Mouse (Mus musculus) liver, postnatal 0 days (tissue): ENCODE results near the gene Raet1e. TPM values are rescaled to one million over a fixed set of nuclear protein-coding genes. Genes with fewer than 3 reads are reported as not detected.
"Not testable (repeated sequence)": the region's sequence is repeated elsewhere in the genome, so short reads cannot be mapped to it uniquely, and the experiment has no call there.

Experiments
- ATAC-seq: fragments of 200-750 bp; cut with Nextera tagmentation; 2 replicates; pipeline ENCODE4 v1.8.0; 2017; ENCODE audit warnings: mild to moderate bottlenecking, moderate library complexity
- DNase-seq: peaks from one replicate; pipeline ENCODE4 v3.0.0-alpha.2; 2016
- H3K27ac ChIP-seq: fragments of 300-500 bp; sonication (generic); 2 replicates; pipeline ENCODE4 v1.5.1; 2014; ENCODE audit warnings: antibody characterized with exemption, moderate library complexity, mild to moderate bottlenecking, low read depth
- H3K27me3 ChIP-seq: fragments of 300-500 bp; sonication (generic); 2 replicates; pipeline ENCODE4 v1.6.1; 2014; ENCODE audit warnings: low read length, control low read depth, mixed read lengths; ENCODE audit not compliant: insufficient read depth
- H3K36me3 ChIP-seq: fragments of 300-500 bp; sonication (generic); replicated peaks from 2 replicates; pipeline ENCODE4 v1.6.1; 2014; ENCODE audit warnings: mild to moderate bottlenecking, control low read depth, low read length, moderate library complexity, mixed read lengths; ENCODE audit not compliant: insufficient read depth
- H3K4me1 ChIP-seq: fragments of 300-500 bp; sonication (generic); 2 replicates; pipeline ENCODE4 v1.6.1; 2014; ENCODE audit warnings: antibody characterized with exemption, mild to moderate bottlenecking, control low read depth; ENCODE audit not compliant: insufficient read depth
- H3K4me2 ChIP-seq: fragments of 300-500 bp; sonication (generic); 2 replicates; pipeline ENCODE4 v1.6.1; 2014; ENCODE audit warnings: low read depth, mild to moderate bottlenecking, low read length, moderate library complexity, mixed read lengths
- H3K4me3 ChIP-seq: fragments of 300-500 bp; sonication (generic); 2 replicates; pipeline ENCODE4 v1.5.1; 2014; ENCODE audit warnings: low read depth, low read length
- H3K9ac ChIP-seq: fragments of 300-500 bp; sonication (generic); replicated peaks from 2 replicates; pipeline ENCODE4 v1.6.1; 2014; ENCODE audit warnings: mild to moderate bottlenecking, moderate library complexity
- H3K9me3 ChIP-seq: fragments of 300-500 bp; sonication (generic); 2 replicates; pipeline ENCODE4 v1.6.1; 2016; ENCODE audit warnings: mild to moderate bottlenecking, control low read depth, low read length, mixed read lengths
- EP300 ChIP-seq: IDR thresholded peaks from 2 replicates; pipeline ENCODE4 v1.6.1; 2016; ENCODE audit warnings: antibody characterized with exemption, low read depth, mild to moderate bottlenecking
- WGBS: fragments of 180-500 bp; shearing (Covaris S2); extraction: QIAGEN DNeasy Blood & Tissue Kit; methylation state at CpG from one replicate; pipeline ENCODE4 v1.1.7; 2014; ENCODE audit not compliant: insufficient replicate concordance; 5-methylcytosine and 5-hydroxymethylcytosine counted together
- polyA plus RNA-seq: library from polyadenylated mRNA; unstranded; fragments of >200 nt; fragmentation: Nextera tagmentation; extraction: Ambion mirVana; gene quantifications from 2 replicates; pipeline ENCODE4 v1.2.1, GENCODE M21; 2015

Raet1e gene
- polyA plus RNA-seq, 1 experiment from 2014 or later = 2.1 TPM

- not testable (repeated sequence) for DNase-seq, H3K4me1 ChIP-seq, H3K4me3 ChIP-seq, H3K27ac ChIP-seq, H3K27me3 ChIP-seq, H3K36me3 ChIP-seq, H3K9ac ChIP-seq, H3K9me3 ChIP-seq, H3K4me2 ChIP-seq
- peak; percentile 51 for ATAC-seq
- WGBS = 0% methylated on average over 6 of the region's 15 CpGs
These were observed 203.3 kb downstream of the Raet1e start for GRCm38 (mm10) chr10:22361415-22362352.

GRCm38 (mm10) chr10:22362466-22362865 is 204.1 kb downstream of the Raet1e start:
- H3K4me1 ChIP-seq, H3K27me3 ChIP-seq, H3K4me2 ChIP-seq, DNase-seq, H3K4me3 ChIP-seq, H3K36me3 ChIP-seq, H3K9ac ChIP-seq, H3K27ac ChIP-seq, H3K9me3 ChIP-seq, ATAC-seq: not testable (repeated sequence)
- 59% methylated on average over 2 of the region's 2 CpGs for WGBS

- H3K9me3 ChIP-seq, DNase-seq, H3K27ac ChIP-seq, H3K4me2 ChIP-seq, H3K4me3 ChIP-seq, H3K9ac ChIP-seq, H3K27me3 ChIP-seq, H3K4me1 ChIP-seq, H3K36me3 ChIP-seq: not testable (repeated sequence)
- ATAC-seq = peak; percentile 92
- whole genome bisulfite sequencing = 65% methylated on average over 2 of the region's 2 CpGs
- peak; percentile 23; the same call in 1 of the 2 replicates for TF ChIP-seq EP300
These were observed 206.5 kb downstream of the Raet1e start for GRCm38 (mm10) chr10:22364915-22365314.

GRCm38 (mm10) chr10:22381226-22381625 is 222.9 kb downstream of the Raet1e start:
- not testable (repeated sequence) for H3K4me1 ChIP-seq, DNase-seq, H3K36me3 ChIP-seq, H3K27me3 ChIP-seq, H3K4me2 ChIP-seq, ATAC-seq, H3K9me3 ChIP-seq, H3K4me3 ChIP-seq, H3K27ac ChIP-seq, H3K9ac ChIP-seq
- WGBS = 9% methylated on average over 6 of the region's 10 CpGs

GRCm38 (mm10) chr10:22390146-22390545 is 231.8 kb downstream of the Raet1e start:
- WGBS = 85% methylated on average over 7 of the region's 7 CpGs
- not testable (repeated sequence) for DNase-seq, H3K4me2 ChIP-seq

GRCm38 (mm10) chr10:22391616-22392015 is 233.2 kb downstream of the Raet1e start:
- WGBS = 64% methylated on average over 2 of the region's 5 CpGs
- H3K27ac ChIP-seq, DNase-seq, H3K4me1 ChIP-seq, ATAC-seq, H3K4me3 ChIP-seq, H3K9me3 ChIP-seq, H3K36me3 ChIP-seq, H3K9ac ChIP-seq, H3K27me3 ChIP-seq, H3K4me2 ChIP-seq: not testable (repeated sequence)

More at GRCm38 (mm10) chr10:22390146-22390545, 231.8 kb downstream of the Raet1e start:
- H3K27ac ChIP-seq, H3K9ac ChIP-seq, H3K4me1 ChIP-seq, H3K36me3 ChIP-seq, H3K27me3 ChIP-seq, H3K9me3 ChIP-seq, H3K4me3 ChIP-seq, ATAC-seq: not testable (repeated sequence)

GRCm38 (mm10) chr10:22393028-22393824 is 234.9 kb downstream of the Raet1e start:
- H3K27me3 ChIP-seq, DNase-seq, H3K27ac ChIP-seq, H3K4me3 ChIP-seq, H3K36me3 ChIP-seq, H3K9me3 ChIP-seq, H3K9ac ChIP-seq, H3K4me2 ChIP-seq, ATAC-seq, H3K4me1 ChIP-seq: not testable (repeated sequence)
- no CpG with 5 or more reads among the region's 2 CpGs for WGBS

- not testable (repeated sequence) for H3K27ac ChIP-seq, H3K4me2 ChIP-seq, H3K27me3 ChIP-seq, ATAC-seq, H3K4me1 ChIP-seq, H3K9ac ChIP-seq, DNase-seq, H3K4me3 ChIP-seq, H3K36me3 ChIP-seq, H3K9me3 ChIP-seq
- 18% methylated on average over 1 of the region's 1 CpGs for WGBS
These were observed 238.3 kb downstream of the Raet1e start for GRCm38 (mm10) chr10:22396680-22397079.
